In the genomic region with DNA sequence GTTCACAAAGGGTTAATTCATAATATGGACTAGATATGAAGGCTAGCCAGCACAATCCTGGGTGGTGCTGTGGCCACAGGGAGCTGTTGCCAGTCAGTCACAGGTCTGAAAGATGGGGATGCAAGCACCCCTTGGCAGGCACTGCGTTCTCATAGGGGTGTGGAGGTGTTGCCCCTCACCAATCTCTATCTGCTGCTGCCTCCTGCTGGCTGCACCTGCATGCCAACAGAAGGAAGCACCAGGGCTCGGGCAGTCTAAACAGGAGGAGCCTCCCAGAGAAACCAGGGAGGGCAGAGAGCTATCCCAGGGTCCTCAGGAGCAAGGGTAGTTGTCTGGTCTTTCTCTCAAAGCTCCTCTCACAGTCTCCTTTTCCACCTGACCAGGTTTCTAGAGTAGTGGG, we compare ENCODE assay signal across 8 mouse cellular contexts. TPM values are rescaled to one million over a fixed set of nuclear protein-coding genes. Genes with fewer than 3 reads are reported as not detected.
DNase-seq lines count a peak whose midpoint lies in the region; ATAC-seq and TF ChIP-seq lines count a peak whose summit lies in the region.

No protein-coding gene starts in this region.

- H3K4me2 ChIP-seq in CH12.LX (ENCODE audit: insufficient read depth, low read depth, poor library complexity, severe bottlenecking) = no peak overlapping the region
- H3K4me2 ChIP-seq in lung, postnatal 0 days (replicated peaks; ENCODE audit: low read depth, low read length) = no peak overlapping the region
- no peak overlapping the region for H3K4me2 ChIP-seq in kidney, embryonic 14.5 days (replicated peaks; ENCODE audit: low read depth, low read length)

- H3K4me1 ChIP-seq in cerebellum, adult 2 months (ENCODE audit: control insufficient read depth, insufficient read depth, low read length) = no peaks in the 10 kb centered on the region
- no peaks in the 10 kb centered on the region for H3K4me1 ChIP-seq in CH12.LX (ENCODE audit: control insufficient read depth in 1 of 2, insufficient read depth in 2 of 2)
- no peaks in the 10 kb centered on the region for H3K4me1 ChIP-seq in lung, postnatal 0 days (ENCODE audit: insufficient read depth, low read depth, low read length)
- H3K4me1 ChIP-seq in kidney, embryonic 14.5 days (ENCODE audit: control insufficient read depth, insufficient read depth, low read length) = no peaks in the 10 kb centered on the region

- no peak overlapping the region for H3K9ac ChIP-seq in CH12.LX (ENCODE audit: insufficient read depth, low read depth)
- H3K9ac ChIP-seq in lung, postnatal 0 days (replicated peaks; ENCODE audit: low read depth) = no peak overlapping the region
- no peak overlapping the region for H3K9ac ChIP-seq in kidney, embryonic 14.5 days (ENCODE audit: low read depth, low read length)

- 0 out of 2 replicates have a peak, but pooled peaks have one; percentile 15 for TF ChIP-seq CTCF in cerebellum, adult 2 months (IDR thresholded peaks at IDR 0.05; ENCODE audit: borderline replicate concordance, insufficient read depth, low read depth, low read length)
- TF ChIP-seq CTCF in CH12.LX (conservative IDR thresholded peaks at IDR 0.05 in 1 of 2, IDR thresholded peaks at IDR 0.05 in 1 of 2; ENCODE audit: low read depth in 2 of 2, low read length in 2 of 2) = peak in 1 of 2 experiments; percentile 60; a peak in 2 of 4 replicates
- peak; percentile 66 for TF ChIP-seq CTCF in lung, postnatal 0 days (IDR thresholded peaks at IDR 0.05)

- H3K36me3 ChIP-seq in CH12.LX (replicated peaks in 1 of 2; ENCODE audit: control insufficient read depth in 1 of 2, insufficient read depth in 1 of 2, low read length in 1 of 2) = no peaks in the 10 kb centered on the region
- H3K36me3 ChIP-seq in lung, postnatal 0 days (ENCODE audit: insufficient read depth, low read length) = no peaks in the 10 kb centered on the region
- no peaks in the 10 kb centered on the region for H3K36me3 ChIP-seq in kidney, embryonic 14.5 days (ENCODE audit: control insufficient read depth, insufficient read depth, low read length)

- H3K27ac ChIP-seq in cerebellum, adult 2 months (ENCODE audit: insufficient read depth, low read length) = no peak overlapping the region
- no peak overlapping the region for H3K27ac ChIP-seq in CH12.LX (ENCODE audit: insufficient read depth, low read depth)
- H3K27ac ChIP-seq in lung, postnatal 0 days (ENCODE audit: low read length) = no peak overlapping the region
- H3K27ac ChIP-seq in kidney, embryonic 14.5 days (ENCODE audit: low read depth, low read length) = no peak overlapping the region

- no peaks in the 10 kb centered on the region for H3K9me3 ChIP-seq in CH12.LX (replicated peaks; ENCODE audit: low read length)
- no peaks in the 10 kb centered on the region for H3K9me3 ChIP-seq in lung, postnatal 0 days (ENCODE audit: low read length)
- H3K9me3 ChIP-seq in kidney, embryonic 14.5 days (ENCODE audit: control insufficient read depth, low read length) = no peaks in the 10 kb centered on the region

- no peaks in the 10 kb centered on the region for H3K27me3 ChIP-seq in cerebellum, adult 2 months (ENCODE audit: control insufficient read depth, insufficient read depth, low read length)
- H3K27me3 ChIP-seq in CH12.LX (replicated peaks) = peaks cover 9% of the 10 kb centered on the region
- H3K27me3 ChIP-seq in lung, postnatal 0 days (replicated peaks; ENCODE audit: insufficient read depth, low read length) = no peaks in the 10 kb centered on the region
- no peaks in the 10 kb centered on the region for H3K27me3 ChIP-seq in kidney, embryonic 14.5 days (ENCODE audit: control insufficient read depth, insufficient read depth, low read length)

- peak; percentile 68 for TF ChIP-seq RAD21 in CH12.LX (IDR thresholded peaks at IDR 0.05; ENCODE audit: low read depth, low read length)

- no peak for TF ChIP-seq POLR2A in cerebellum, adult 2 months (IDR thresholded peaks at IDR 0.05; ENCODE audit: borderline replicate concordance, insufficient read depth, low read length)
- TF ChIP-seq POLR2A in CH12.LX (IDR thresholded peaks at IDR 0.05; ENCODE audit: low read depth, low read length) = no peak

- no peak overlapping the region for H3K4me3 ChIP-seq in cerebellum, adult 2 months (replicated peaks; ENCODE audit: insufficient read depth, low read depth, low read length)
- H3K4me3 ChIP-seq in CH12.LX (replicated peaks in 1 of 3; ENCODE audit: low read depth in 2 of 3, low read length in 2 of 3, poor library complexity in 1 of 3) = no peak overlapping the region
- H3K4me3 ChIP-seq in lung, postnatal 0 days (ENCODE audit: low read depth, low read length) = no peak overlapping the region
- no peak overlapping the region for H3K4me3 ChIP-seq in kidney, embryonic 14.5 days (ENCODE audit: low read length)

- dilution Hi-C loops in CH12.LX (cut with MboI; ENCODE audit: extremely low pct_ligation_motif_present, extremely low pct_unique_long_range_greater_than_20kb, low sequenced_read_pairs) = no loop called here

- DNase-seq in cerebellum, adult 2 months = no peak
- peak; percentile 36 to 44 for DNase-seq in left cerebral cortex, adult 18-20 months (ENCODE audit: low spot score in 2 of 2)
- DNase-seq in left cerebral cortex, adult 8-10 months (ENCODE audit: low spot score in 2 of 2) = no peak
- DNase-seq in CH12.LX (ENCODE audit: extremely low read depth) = peak; percentile 25
- DNase-seq in lung, postnatal 0 days (ENCODE audit: low spot score) = peak; percentile 19

- H3K79me2 ChIP-seq in CH12.LX (replicated peaks; ENCODE audit: control insufficient read depth, extremely low read depth, insufficient read depth, poor library complexity, severe bottlenecking) = no peaks in the 10 kb centered on the region

- 22% methylated on average over 2 of the region's 2 CpGs for WGBS in cerebellum, adult 2 months
- 28% methylated on average over 2 of the region's 2 CpGs for WGBS in lung, postnatal 0 days
- WGBS in kidney, embryonic 14.5 days = 37% methylated on average over 2 of the region's 2 CpGs

- TF ChIP-seq EP300 in CH12.LX (IDR thresholded peaks at IDR 0.05; ENCODE audit: low read length) = no peak
- TF ChIP-seq EP300 in lung, postnatal 0 days (IDR thresholded peaks at IDR 0.05) = no peak

- in situ Hi-C loops in CH12.LX (cut with MboI; ENCODE audit: low pct_ligation_motif_present, low pct_unique_long_range_greater_than_20kb, low sequenced_read_pairs) = loop anchor here (25.0 kb wide), 1 partner anchor 423 kb away; no protein-coding TSS in a partner anchor

- no peak for ATAC-seq in cerebellum, adult (ENCODE audit: insufficient number of reproducible peaks, low FRiP score, low TSS enrichment)
- ATAC-seq in lung, postnatal 0 days = peak; percentile 35; the same call in 1 of the 2 replicates
- no peak for ATAC-seq in monocyte, adult 5-6 weeks (replicated peaks; ENCODE audit: insufficient number of reproducible peaks, low FRiP score, low TSS enrichment, poor library complexity, severe bottlenecking)
- ATAC-seq in kidney, embryonic 14.5 days (ENCODE audit: low FRiP score, low TSS enrichment) = no peak

TF ChIP-seq in CH12.LX, 34 proteins besides CTCF, POLR2A, EP300 and RAD21:
- no peak for TF ChIP-seq RCOR1 (conservative IDR thresholded peaks at IDR 0.05; ENCODE audit: low read depth, low read length)
- TF ChIP-seq SMC3 (IDR thresholded peaks at IDR 0.05; ENCODE audit: low read depth, low read length) = peak; percentile 63

RNA-seq across cellular contexts. Expression of a gene that starts 58.7 kb away (rescaled TPM):
- polyA plus RNA-seq in cerebellum, adult 2 months (2012; rRNA removed) = 31.9 and 33.5 TPM in 2 replicates
- 10 to 100 TPM; 40.6 to 41.3 TPM for total RNA-seq in left cerebral cortex, adult 18-20 months (2021)
- total RNA-seq in left cerebral cortex, adult 8-10 months (2022) = 10 to 100 TPM; 34.7 to 40.3 (median 37.8) TPM
- total RNA-seq in CH12.LX (2012; rRNA removed) = 8.0 and 8.7 TPM in 2 replicates
- 7.8 and 9.1 TPM in 2 replicates for total RNA-seq in CH12.LX (2014; rRNA removed)
- 17.1 and 22.5 TPM in 2 replicates for polyA plus RNA-seq in CH12.LX (2012; ENCODE audit: insufficient read length, low read depth)
- 14.9 and 16.6 TPM in 2 replicates for polyA plus RNA-seq in lung, postnatal 0 days (2015; fragmentation: Nextera tagmentation; extraction: Ambion mirVana)
- total RNA-seq in monocyte, adult 5-6 weeks (2017) = 7.9 to 18.9 TPM (median 8.6 TPM) in 3 replicates
- polyA plus RNA-seq in kidney, embryonic 14.5 days (2014; fragmentation: Nextera tagmentation; extraction: Ambion mirVana) = 12.1 and 31.1 TPM in 2 replicates

RNA-seq across cellular contexts. Expression of a gene that starts 59.2 kb away (rescaled TPM):
- polyA plus RNA-seq in cerebellum, adult 2 months (2012; rRNA removed) = 79.5 and 92.0 TPM in 2 replicates
- 10 to 100 TPM; 31.9 to 37.2 TPM for total RNA-seq in left cerebral cortex, adult 18-20 months (2021)
- 10 to 100 TPM; 24.8 to 52.7 (median 38.4) TPM for total RNA-seq in left cerebral cortex, adult 8-10 months (2022)
- 227 and 298 TPM in 2 replicates for total RNA-seq in CH12.LX (2012; rRNA removed)
- 306 and 315 TPM in 2 replicates for total RNA-seq in CH12.LX (2014; rRNA removed)
- polyA plus RNA-seq in CH12.LX (2012; ENCODE audit: insufficient read length, low read depth) = 229 and 306 TPM in 2 replicates
- polyA plus RNA-seq in lung, postnatal 0 days (2015; fragmentation: Nextera tagmentation; extraction: Ambion mirVana) = 104 and 122 TPM in 2 replicates
- 27.7 to 31.5 TPM (median 30.9 TPM) in 3 replicates for total RNA-seq in monocyte, adult 5-6 weeks (2017)
- 265 and 337 TPM in 2 replicates for polyA plus RNA-seq in kidney, embryonic 14.5 days (2014; fragmentation: Nextera tagmentation; extraction: Ambion mirVana)

Comparison
In these comparisons a context has a peak if more than half of its experiments do, and no peak if none do; other contexts are left out.
1. DNase-seq: peak in left cerebral cortex, adult 18-20 months (2 of 2), CH12.LX (single experiment) and lung, postnatal 0 days (single experiment); none in cerebellum, adult 2 months (0 of 2) and left cerebral cortex, adult 8-10 months (0 of 2).